Mouse (Mus musculus) midbrain, postnatal 0 days (tissue): ENCODE measurements around the gene Nt5dc2. TPM values are rescaled to one million over a fixed set of nuclear protein-coding genes. Genes with fewer than 3 reads are reported as not detected.
A peak's percentile ranks its signal among the peaks of the same experiment; 100 is the strongest.

Experiments
- ATAC-seq: fragments of 200-750 bp; cut with Nextera tagmentation; 2 replicates; pipeline ENCODE4 v1.8.0; 2017; ENCODE audit warnings: moderate number of reproducible peaks, mild to moderate bottlenecking, moderate TSS enrichment, moderate library complexity; ENCODE audit not compliant: low FRiP score
- DNase-seq: peaks from one replicate; pipeline ENCODE4 v3.0.0-alpha.2; 2015; ENCODE audit warnings: low spot score
- H3K27ac ChIP-seq: fragments of 300-500 bp; sonication (generic); 2 replicates; pipeline ENCODE4 v1.5.1; 2014; ENCODE audit warnings: low read depth, mild to moderate bottlenecking, low read length, mixed read lengths
- H3K27me3 ChIP-seq: fragments of 300-500 bp; sonication (generic); 2 replicates; pipeline ENCODE4 v1.6.1; 2014; ENCODE audit warnings: low read length, control low read depth, mixed read lengths; ENCODE audit not compliant: insufficient read depth
- H3K36me3 ChIP-seq: fragments of 300-500 bp; sonication (generic); 2 replicates; pipeline ENCODE4 v1.6.1; 2014; ENCODE audit warnings: low read length, control low read depth, mixed read lengths; ENCODE audit not compliant: insufficient read depth
- H3K4me1 ChIP-seq: fragments of 300-500 bp; sonication (generic); 2 replicates; pipeline ENCODE4 v1.6.1; 2014; ENCODE audit warnings: mild to moderate bottlenecking, control low read depth, antibody characterized with exemption, low read length, mixed read lengths; ENCODE audit not compliant: insufficient read depth
- H3K4me2 ChIP-seq: fragments of 300-500 bp; sonication (generic); 2 replicates; pipeline ENCODE4 v1.6.1; 2014; ENCODE audit warnings: low read depth, mild to moderate bottlenecking, low read length, mixed read lengths; ENCODE audit not compliant: poor library complexity, severe bottlenecking
- H3K4me3 ChIP-seq: fragments of 300-500 bp; sonication (generic); 2 replicates; pipeline ENCODE4 v1.5.1; 2014; ENCODE audit warnings: low read depth, mild to moderate bottlenecking, low read length, moderate library complexity
- H3K9ac ChIP-seq: fragments of 300-500 bp; sonication (generic); replicated peaks from 2 replicates; pipeline ENCODE4 v1.6.1; 2014; ENCODE audit warnings: mild to moderate bottlenecking, low read length, moderate library complexity, mixed read lengths; ENCODE audit not compliant: poor library complexity, severe bottlenecking
- H3K9me3 ChIP-seq: fragments of 300-500 bp; sonication (generic); 2 replicates; pipeline ENCODE4 v1.6.1; 2016; ENCODE audit warnings: low read length, control low read depth
- CTCF ChIP-seq: IDR thresholded peaks from 2 replicates; pipeline ENCODE4 v1.5.1; 2016; ENCODE audit warnings: antibody characterized with exemption, mild to moderate bottlenecking
- WGBS: fragments of 180-500 bp; shearing (Covaris S2); extraction: QIAGEN DNeasy Blood & Tissue Kit; methylation state at CpG from one replicate; pipeline ENCODE4 v1.1.7; 2014; 5-methylcytosine and 5-hydroxymethylcytosine counted together
- polyA plus RNA-seq: library from polyadenylated mRNA; unstranded; fragments of >200 nt; fragmentation: Nextera tagmentation; extraction: Ambion mirVana; gene quantifications from 2 replicates; pipeline ENCODE4 v1.2.1, GENCODE M21; 2015
- total RNA-seq: library from RNA; depleted of rRNA; stranded (reverse); fragments of >200 nt; gene quantifications from 2 replicates; pipeline ENCODE4 v1.2.3, GENCODE M21; 2014

The Nt5dc2 gene
- total and polyA plus RNA-seq, 2 experiments from 2014 or later: 132 to 171 TPM

DNA sequence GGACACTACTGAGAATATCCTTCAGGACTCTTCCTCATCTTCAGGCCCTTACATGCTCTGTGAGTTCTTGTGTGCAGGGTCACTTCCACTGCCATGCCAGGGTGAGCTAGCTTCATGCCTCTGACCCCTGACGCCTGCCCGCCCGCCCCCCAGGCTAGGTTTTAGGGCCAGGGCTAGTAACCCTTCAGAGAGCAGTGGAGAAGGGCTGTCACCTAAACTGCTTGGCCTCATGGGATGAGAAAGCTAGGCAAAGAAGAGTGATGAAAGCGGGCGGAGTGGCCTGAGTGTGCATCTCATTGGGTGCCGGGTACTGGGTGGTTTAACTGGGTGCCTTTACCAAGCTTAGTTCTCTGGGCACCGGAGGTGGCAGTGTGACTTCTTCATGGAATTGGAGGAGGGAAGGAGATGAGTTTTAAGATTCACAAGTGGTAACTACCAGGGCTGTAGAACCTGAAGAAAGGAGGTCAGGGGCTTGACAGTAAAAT, 1.7 kb downstream of the Nt5dc2 start:
- Histone ChIP-seq H3K4me2 (peak overlapping the region; percentile 77), H3K9me3 (no peaks in the 10 kb centered on the region), H3K4me3 (no peak overlapping the region), H3K4me1 (0 out of 2 replicates have a peak, but pooled peaks cover 5% of the 10 kb centered on the region), H3K27ac (no peak overlapping the region), H3K27me3 (no peaks in the 10 kb centered on the region), H3K36me3 (peaks cover 5% of the 10 kb centered on the region; the same call in 1 of the 2 replicates), H3K9ac (no peak overlapping the region)
- no peak for TF ChIP-seq CTCF
- DNase-seq (no peak), ATAC-seq (no peak)
- WGBS: 87% methylated on average over 7 of the region's 7 CpGs

- no peak overlapping the region for H3K9ac ChIP-seq
- H3K4me1 ChIP-seq: 0 out of 2 replicates have a peak, but pooled peaks cover 5% of the 10 kb centered on the region
- H3K27me3 ChIP-seq: no peaks in the 10 kb centered on the region
- no peaks in the 10 kb centered on the region for H3K9me3 ChIP-seq
- no peak overlapping the region for H3K4me2 ChIP-seq
- TF ChIP-seq CTCF: no peak
- peaks cover 5% of the 10 kb centered on the region; the same call in 1 of the 2 replicates for H3K36me3 ChIP-seq
- ATAC-seq (no peak), DNase-seq (peak; percentile 22)
- no peak overlapping the region for H3K4me3 ChIP-seq
- 74% methylated on average over 11 of the region's 11 CpGs for WGBS
- no peak overlapping the region for H3K27ac ChIP-seq
These were observed 2.3 kb downstream of the Nt5dc2 start for GRCm38 (mm10) chr14:31133023-31133665.

- Histone ChIP-seq H3K27ac (no peak overlapping the region), H3K9me3 (no peaks in the 10 kb centered on the region), H3K36me3 (peaks cover 14% of the 10 kb centered on the region), H3K4me3 (no peak overlapping the region), H3K9ac (no peak overlapping the region), H3K27me3 (no peaks in the 10 kb centered on the region), H3K4me2 (no peak overlapping the region), H3K4me1 (0 out of 2 replicates have a peak, but pooled peaks cover 5% of the 10 kb centered on the region)
- no peak for TF ChIP-seq CTCF
- DNase-seq: peak; percentile 81
- ATAC-seq: no peak
- WGBS: 75% methylated on average over 25 of the region's 25 CpGs
These were observed 3.5 kb downstream of the Nt5dc2 start for GRCm38 (mm10) chr14:31134015-31135000.

DNA sequence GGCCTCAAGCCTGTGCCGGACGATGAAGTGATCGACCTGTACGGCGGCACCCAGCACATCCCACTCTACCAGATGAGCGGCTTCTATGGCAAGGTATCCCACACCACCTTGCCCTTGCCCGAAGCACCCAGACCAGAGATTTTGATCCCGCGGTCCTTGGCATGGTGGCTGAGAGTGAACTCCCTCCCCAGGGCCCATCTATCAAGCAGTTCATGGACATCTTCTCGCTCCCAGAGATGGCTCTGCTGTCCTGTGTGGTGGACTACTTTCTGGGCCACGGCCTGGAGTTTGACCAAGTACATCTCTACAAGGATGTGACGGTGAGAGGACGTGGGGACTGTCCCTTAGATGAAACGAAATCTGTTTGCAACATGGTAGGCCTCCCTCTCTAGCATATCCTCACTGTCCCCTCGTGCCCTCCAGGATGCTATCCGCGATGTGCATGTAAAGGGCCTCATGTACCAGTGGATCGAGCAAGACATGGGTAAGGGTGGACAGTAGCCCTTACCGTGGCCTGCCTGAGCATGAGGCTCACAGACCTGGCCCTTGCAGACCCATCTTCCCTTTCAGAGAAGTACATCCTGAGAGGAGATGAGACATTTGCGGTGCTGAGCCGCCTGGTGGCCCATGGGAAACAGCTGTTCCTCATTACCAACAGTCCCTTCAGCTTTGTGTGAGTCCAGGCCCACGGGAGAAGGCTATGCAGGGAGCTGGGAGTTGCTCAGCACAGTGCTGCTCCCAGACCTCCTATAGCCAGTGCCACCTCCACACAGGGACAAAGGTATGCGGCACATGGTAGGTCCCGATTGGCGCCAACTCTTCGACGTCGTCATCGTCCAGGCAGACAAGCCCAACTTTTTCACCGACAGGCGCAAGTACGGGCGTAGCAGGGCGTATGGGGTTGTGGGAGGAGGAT, 4.9 kb downstream of the Nt5dc2 start:
- Histone ChIP-seq H3K9ac (no peak overlapping the region), H3K4me1 (no peaks in the 10 kb centered on the region), H3K9me3 (no peaks in the 10 kb centered on the region), H3K4me3 (no peak overlapping the region), H3K27me3 (no peaks in the 10 kb centered on the region), H3K27ac (no peak overlapping the region), H3K36me3 (peaks cover 14% of the 10 kb centered on the region), H3K4me2 (no peak overlapping the region)
- DNase-seq: no peak
- no peak for ATAC-seq
- no peak for TF ChIP-seq CTCF
- WGBS: 96% methylated on average over 34 of the region's 34 CpGs
